Mouse (Mus musculus): ENCODE results near the gene Rer1. TPM values are rescaled to one million over a fixed set of nuclear protein-coding genes. Genes with fewer than 3 reads are reported as not detected.

The Rer1 gene
- polyA plus RNA-seq, 1 experiment: 37.7 TPM

DNA sequence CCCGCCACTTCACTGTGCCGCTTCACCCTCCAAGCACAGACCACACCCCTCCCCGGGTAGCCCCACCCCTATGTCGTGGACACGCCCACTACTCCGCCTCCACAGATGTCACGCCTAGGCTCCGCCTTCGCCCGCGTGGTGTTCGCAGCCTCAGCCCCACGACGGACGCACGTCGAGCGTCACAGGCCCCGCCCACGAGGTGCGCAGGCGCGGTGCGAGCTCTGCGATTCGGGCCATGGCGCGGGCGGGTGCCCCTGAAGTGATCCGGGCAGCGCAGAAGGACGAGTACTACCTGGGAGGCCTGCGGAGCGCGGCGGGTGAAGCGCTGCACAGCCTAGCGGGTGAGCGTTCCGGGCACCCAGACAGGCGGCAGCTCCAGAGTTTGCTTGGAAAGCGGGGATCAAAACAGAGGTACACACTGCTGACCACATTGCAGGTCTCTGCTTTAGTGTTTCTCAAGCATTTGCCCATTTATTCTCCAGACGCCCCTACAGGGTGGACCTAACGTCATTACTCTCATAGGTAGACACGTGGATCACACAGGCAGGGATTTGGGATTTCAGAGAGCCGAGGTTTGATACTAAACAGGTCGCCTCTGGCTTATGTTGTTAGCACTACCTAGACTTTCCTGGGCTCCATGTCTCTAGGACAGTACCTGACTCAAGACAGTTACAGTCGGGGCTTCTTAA is 19.2 kb downstream of the Rer1 start, which contains the start of gene Pex10:
Gene Pex10 (plus strand): TSS at position 183 of the 689 bp plus-strand sequence.
- peaks cover 20% of the 10 kb centered on the region for H3K36me3 ChIP-seq (ENCODE audit: control insufficient read depth, insufficient read depth, low read length)
- WGBS: under 1% methylated on average over 48 of the region's 48 CpGs
- H3K4me3 ChIP-seq (ENCODE audit: extremely low read depth, insufficient read depth, insufficient read length): peak within 1 kb of the TSS; percentile 86
- no peaks in the 10 kb centered on the region for H3K27me3 ChIP-seq (ENCODE audit: control insufficient read depth, insufficient read depth, low read length)
- peak within 1 kb of the TSS; percentile 72 for H3K27ac ChIP-seq (ENCODE audit: insufficient read depth, low read length)
- peak; percentile 69 for TF ChIP-seq POLR2A (IDR thresholded peaks at IDR 0.05; ENCODE audit: low read depth, low read length)
- TF ChIP-seq CTCF (IDR thresholded peaks at IDR 0.05; ENCODE audit: extremely low read depth, insufficient read depth, insufficient read length, insufficient replicate concordance): no peak
- DNase-seq (ENCODE audit: low read depth in 1 of 2, low spot score in 2 of 2): peak; percentile 92 to 96
- H3K4me1 ChIP-seq (ENCODE audit: control insufficient read depth, insufficient read depth, insufficient read length): peaks cover 8% of the 10 kb centered on the region; the same call in 1 of the 2 replicates

DNA sequence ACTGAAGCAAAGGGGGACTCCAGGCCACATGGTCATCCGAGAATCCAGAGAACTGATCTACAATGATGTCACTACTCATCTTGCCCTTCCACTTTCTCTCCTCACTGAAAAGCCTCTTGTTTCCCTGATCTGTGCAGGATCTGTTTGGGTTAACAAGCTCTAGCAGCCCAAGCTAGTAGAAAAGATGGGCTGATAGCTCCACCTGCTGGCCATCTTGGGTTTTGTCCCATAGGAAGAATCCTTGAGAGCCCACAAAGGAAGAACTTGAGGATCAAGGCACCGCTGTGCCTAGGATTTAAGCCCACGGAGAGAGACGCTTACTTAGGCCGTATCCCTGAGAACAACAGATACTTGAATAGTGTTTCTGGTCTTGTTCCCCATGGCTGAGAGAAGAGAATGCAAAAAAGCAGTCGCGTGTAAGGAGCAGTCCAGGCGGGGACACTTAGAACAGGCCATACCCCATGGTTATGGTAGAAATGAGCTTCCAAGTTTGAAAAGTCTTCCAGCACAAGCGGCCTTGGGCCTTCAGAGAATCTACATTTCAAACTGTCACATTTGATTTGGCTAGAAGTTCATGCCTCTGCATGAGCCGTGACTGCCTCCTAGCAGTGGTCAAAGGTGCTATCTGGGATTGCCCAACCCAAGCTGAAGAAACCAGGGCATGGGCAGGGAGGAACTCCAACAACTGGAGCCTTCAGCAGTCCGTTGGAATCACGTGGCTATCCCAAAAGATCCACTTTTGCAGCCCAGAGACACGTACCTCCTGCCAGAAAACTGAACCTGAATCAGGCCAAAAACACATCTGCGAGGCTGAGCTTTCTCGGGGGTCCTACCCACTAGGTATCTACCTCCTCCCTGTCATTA is 20.0 kb downstream of the Rer1 start:
- H3K4me3 ChIP-seq (ENCODE audit: extremely low read depth, insufficient read depth, insufficient read length): peak overlapping the region; percentile 48
- TF ChIP-seq CTCF (IDR thresholded peaks at IDR 0.05; ENCODE audit: extremely low read depth, insufficient read depth, insufficient read length, insufficient replicate concordance): peak; percentile 55; the same call in 1 of the 2 replicates
- TF ChIP-seq POLR2A (IDR thresholded peaks at IDR 0.05; ENCODE audit: low read depth, low read length): no peak
- 4% methylated on average over 15 of the region's 15 CpGs for WGBS
- peaks cover 13% of the 10 kb centered on the region for H3K36me3 ChIP-seq (ENCODE audit: control insufficient read depth, insufficient read depth, low read length)
- H3K27ac ChIP-seq (ENCODE audit: insufficient read depth, low read length): no peak overlapping the region; the same call in 1 of the 2 replicates
- H3K27me3 ChIP-seq (ENCODE audit: control insufficient read depth, insufficient read depth, low read length): no peaks in the 10 kb centered on the region
- peaks cover 8% of the 10 kb centered on the region; the same call in 1 of the 2 replicates for H3K4me1 ChIP-seq (ENCODE audit: control insufficient read depth, insufficient read depth, insufficient read length)
- DNase-seq (ENCODE audit: low read depth in 1 of 2, low spot score in 2 of 2): peak; percentile 63 to 76

DNA sequence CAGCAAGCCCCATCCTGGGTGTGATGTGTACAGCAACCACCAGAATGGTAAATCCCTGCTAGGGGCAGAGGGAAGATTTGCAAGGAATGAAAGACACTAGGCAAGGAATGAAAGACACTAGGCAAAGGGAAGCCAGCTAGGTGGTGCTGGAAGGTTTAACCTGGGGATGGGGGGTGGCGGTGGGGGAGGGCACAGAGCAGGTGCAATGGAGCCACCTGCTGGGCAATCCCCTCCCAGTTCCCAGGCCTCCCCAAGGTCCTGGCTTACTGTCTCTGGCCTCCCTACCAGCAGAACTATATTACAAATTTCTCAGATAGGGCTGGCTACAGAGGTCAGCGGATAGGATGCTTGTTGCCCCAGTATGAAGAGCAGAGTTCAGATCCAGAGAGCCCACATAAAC is 21.7 kb downstream of the Rer1 start:
- H3K4me1 ChIP-seq (ENCODE audit: control insufficient read depth, insufficient read depth, insufficient read length): peaks cover 8% of the 10 kb centered on the region; the same call in 1 of the 2 replicates
- WGBS: 94% methylated on average over 2 of the region's 2 CpGs
- no peaks in the 10 kb centered on the region for H3K36me3 ChIP-seq (ENCODE audit: control insufficient read depth, insufficient read depth, low read length)
- H3K4me3 ChIP-seq (ENCODE audit: extremely low read depth, insufficient read depth, insufficient read length): no peak overlapping the region
- H3K27ac ChIP-seq (ENCODE audit: insufficient read depth, low read length): no peak overlapping the region
- TF ChIP-seq POLR2A (IDR thresholded peaks at IDR 0.05; ENCODE audit: low read depth, low read length) (no peak), CTCF (IDR thresholded peaks at IDR 0.05; ENCODE audit: extremely low read depth, insufficient read depth, insufficient read length, insufficient replicate concordance) (no peak)
- DNase-seq (ENCODE audit: low read depth in 1 of 2, low spot score in 2 of 2): no peak
- no peaks in the 10 kb centered on the region for H3K27me3 ChIP-seq (ENCODE audit: control insufficient read depth, insufficient read depth, low read length)

DNA sequence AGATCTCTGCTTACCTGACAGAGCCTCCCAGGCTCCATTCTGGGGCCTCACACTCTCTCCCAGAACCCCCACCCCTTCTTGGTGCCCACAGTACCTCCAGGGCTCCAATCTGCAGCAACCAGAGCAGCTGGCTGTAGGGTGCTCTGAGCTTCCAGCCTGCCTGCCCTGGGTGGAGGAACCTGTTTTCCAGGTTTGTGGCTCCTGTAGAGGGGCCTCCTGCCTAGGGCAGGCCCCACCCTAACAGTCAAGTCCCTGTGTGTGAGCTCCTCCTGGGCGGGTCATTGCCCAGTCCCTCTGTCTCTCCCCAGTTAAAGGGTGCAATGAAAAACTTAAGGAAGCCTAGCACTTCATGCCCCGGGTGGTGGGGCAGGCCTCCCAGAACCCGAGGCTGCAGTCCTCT is 22.3 kb downstream of the Rer1 start:
- H3K27ac ChIP-seq (ENCODE audit: insufficient read depth, low read length): no peak overlapping the region
- DNase-seq (ENCODE audit: low read depth in 1 of 2, low spot score in 2 of 2): no peak
- H3K4me3 ChIP-seq (ENCODE audit: extremely low read depth, insufficient read depth, insufficient read length): no peak overlapping the region
- WGBS: 69% methylated on average over 3 of the region's 3 CpGs
- H3K36me3 ChIP-seq (ENCODE audit: control insufficient read depth, insufficient read depth, low read length): no peaks in the 10 kb centered on the region
- H3K27me3 ChIP-seq (ENCODE audit: control insufficient read depth, insufficient read depth, low read length): no peaks in the 10 kb centered on the region
- TF ChIP-seq POLR2A (IDR thresholded peaks at IDR 0.05; ENCODE audit: low read depth, low read length) (no peak), CTCF (IDR thresholded peaks at IDR 0.05; ENCODE audit: extremely low read depth, insufficient read depth, insufficient read length, insufficient replicate concordance) (no peak)
- H3K4me1 ChIP-seq (ENCODE audit: control insufficient read depth, insufficient read depth, insufficient read length): peaks cover 8% of the 10 kb centered on the region; the same call in 1 of the 2 replicates

DNA sequence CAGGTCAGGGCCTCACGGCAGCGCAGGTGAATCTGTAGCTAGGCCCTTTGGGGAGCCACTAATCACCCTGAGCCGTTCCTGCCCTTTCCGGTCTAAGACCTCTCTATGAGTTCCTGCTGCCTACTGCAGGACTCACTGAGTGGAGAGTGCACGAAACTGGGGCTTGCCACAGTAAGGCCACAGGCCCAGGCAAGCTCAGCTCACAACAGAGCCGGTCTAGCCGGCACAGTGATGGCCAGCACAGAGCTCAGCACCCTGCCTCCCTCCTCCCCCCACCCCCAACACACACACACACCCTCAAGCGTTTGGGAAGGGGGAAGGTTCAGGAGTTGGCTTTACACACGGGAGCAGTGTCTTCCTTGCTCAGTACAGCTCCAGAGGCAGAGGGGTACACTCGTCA is 27.9 kb downstream of the Rer1 start:
- H3K36me3 ChIP-seq (ENCODE audit: control insufficient read depth, insufficient read depth, low read length): no peaks in the 10 kb centered on the region
- H3K4me1 ChIP-seq (ENCODE audit: control insufficient read depth, insufficient read depth, insufficient read length): no peaks in the 10 kb centered on the region
- H3K27ac ChIP-seq (ENCODE audit: insufficient read depth, low read length): no peak overlapping the region
- 50% methylated on average over 10 of the region's 10 CpGs for WGBS
- no peak for DNase-seq (ENCODE audit: low read depth in 1 of 2, low spot score in 2 of 2)
- H3K27me3 ChIP-seq (ENCODE audit: control insufficient read depth, insufficient read depth, low read length): no peaks in the 10 kb centered on the region
- no peak for TF ChIP-seq CTCF (IDR thresholded peaks at IDR 0.05; ENCODE audit: extremely low read depth, insufficient read depth, insufficient read length, insufficient replicate concordance)
- no peak for TF ChIP-seq POLR2A (IDR thresholded peaks at IDR 0.05; ENCODE audit: low read depth, low read length)
- H3K4me3 ChIP-seq (ENCODE audit: extremely low read depth, insufficient read depth, insufficient read length): no peak overlapping the region

DNA sequence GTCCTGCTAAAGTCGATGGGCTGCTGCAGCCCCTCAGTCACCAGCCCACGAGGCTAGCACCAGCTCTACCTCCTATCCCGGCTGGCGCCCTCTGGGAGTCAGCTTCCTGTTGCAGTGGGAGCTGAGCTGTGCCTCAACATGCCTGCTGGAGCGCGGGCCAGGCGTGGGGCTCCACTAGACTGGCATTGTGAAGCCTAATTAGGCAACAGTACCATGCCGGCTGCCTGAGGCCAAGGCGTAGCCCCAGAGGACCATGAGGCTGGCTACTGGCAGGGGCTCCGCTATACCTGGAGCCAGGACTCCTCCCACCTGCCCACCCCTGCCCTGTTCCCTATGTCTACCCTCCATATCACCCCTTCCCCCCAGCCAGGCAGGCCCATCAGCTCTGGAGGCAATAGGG is 29.5 kb downstream of the Rer1 start, which contains the start of gene Plch2:
Gene Plch2 (minus strand): TSS at position 61 of the 400 bp plus-strand sequence.
- no peaks in the 10 kb centered on the region for H3K27me3 ChIP-seq (ENCODE audit: control insufficient read depth, insufficient read depth, low read length)
- no peak within 1 kb of the TSS for H3K4me3 ChIP-seq (ENCODE audit: extremely low read depth, insufficient read depth, insufficient read length)
- no peak within 1 kb of the TSS for H3K27ac ChIP-seq (ENCODE audit: insufficient read depth, low read length)
- 67% methylated on average over 10 of the region's 10 CpGs for WGBS
- no peaks in the 10 kb centered on the region for H3K36me3 ChIP-seq (ENCODE audit: control insufficient read depth, insufficient read depth, low read length)
- no peak for DNase-seq (ENCODE audit: low read depth in 1 of 2, low spot score in 2 of 2)
- H3K4me1 ChIP-seq (ENCODE audit: control insufficient read depth, insufficient read depth, insufficient read length): no peaks in the 10 kb centered on the region; the same call in 1 of the 2 replicates
- TF ChIP-seq CTCF (IDR thresholded peaks at IDR 0.05; ENCODE audit: extremely low read depth, insufficient read depth, insufficient read length, insufficient replicate concordance) (no peak), POLR2A (IDR thresholded peaks at IDR 0.05; ENCODE audit: low read depth, low read length) (no peak)
